Mouse (Mus musculus): ENCODE results near the gene Inf2.

Inf2 gene

GRCm38 (mm10) chr12:112588426-112589256 lies at the start of gene Inf2:
Gene Inf2, plus strand, starts transcription at chr12:112588784.
- DNase-seq (ENCODE audit: low read depth), result peak; percentile 89

GRCm38 (mm10) chr12:112539466-112539965 lies 49.1 kb upstream of the Inf2 start:
- DNase-seq (ENCODE audit: low read depth), result no peak

- no peak for DNase-seq (ENCODE audit: low read depth)
Measured at GRCm38 (mm10) chr12:112540321-112540720, 48.3 kb upstream of the Inf2 start.

GRCm38 (mm10) chr12:112541483-112542091 lies 47.0 kb upstream of the Inf2 start:
- DNase-seq (ENCODE audit: low read depth), result no peak

GRCm38 (mm10) chr12:112542257-112542919 lies 46.2 kb upstream of the Inf2 start:
- DNase-seq (ENCODE audit: low read depth), result no peak

- peak; percentile 85 for DNase-seq (ENCODE audit: low read depth)
Measured at GRCm38 (mm10) chr12:112542920-112543300, 45.7 kb upstream of the Inf2 start.

- DNase-seq (ENCODE audit: low read depth), result no peak
Measured at GRCm38 (mm10) chr12:112543941-112544340, 44.6 kb upstream of the Inf2 start.

GRCm38 (mm10) chr12:112544946-112545701 lies 43.5 kb upstream of the Inf2 start:
- DNase-seq (ENCODE audit: low read depth), result no peak

GRCm38 (mm10) chr12:112546110-112546509 lies 42.5 kb upstream of the Inf2 start:
- no peak for DNase-seq (ENCODE audit: low read depth)

- peak; percentile 29 for DNase-seq (ENCODE audit: low read depth)
Measured at GRCm38 (mm10) chr12:112549287-112549686, 39.3 kb upstream of the Inf2 start.

- peak; percentile 92 for DNase-seq (ENCODE audit: low read depth)
Measured at GRCm38 (mm10) chr12:112551861-112552375, 36.7 kb upstream of the Inf2 start.

GRCm38 (mm10) chr12:112552520-112552919 lies 36.1 kb upstream of the Inf2 start:
- no peak for DNase-seq (ENCODE audit: low read depth)

GRCm38 (mm10) chr12:112554900-112555299 lies 33.7 kb upstream of the Inf2 start:
- no peak for DNase-seq (ENCODE audit: low read depth)

- no peak for DNase-seq (ENCODE audit: low read depth)
Measured at GRCm38 (mm10) chr12:112556531-112557060, 32.0 kb upstream of the Inf2 start.

GRCm38 (mm10) chr12:112557219-112557618 lies 31.4 kb upstream of the Inf2 start:
- no peak for DNase-seq (ENCODE audit: low read depth)

- no peak for DNase-seq (ENCODE audit: low read depth)
Measured at GRCm38 (mm10) chr12:112559231-112559630, 29.4 kb upstream of the Inf2 start.

GRCm38 (mm10) chr12:112559671-112560070 lies 28.9 kb upstream of the Inf2 start:
- no peak for DNase-seq (ENCODE audit: low read depth)

- DNase-seq (ENCODE audit: low read depth), result peak; percentile 46
Measured at GRCm38 (mm10) chr12:112560176-112560797, 28.3 kb upstream of the Inf2 start.

- DNase-seq (ENCODE audit: low read depth), result no peak
Measured at GRCm38 (mm10) chr12:112561163-112561562, 27.4 kb upstream of the Inf2 start.

GRCm38 (mm10) chr12:112562462-112562861 lies 26.1 kb upstream of the Inf2 start:
- no peak for DNase-seq (ENCODE audit: low read depth)

- DNase-seq (ENCODE audit: low read depth), result no peak
Measured at GRCm38 (mm10) chr12:112563011-112563410, 25.6 kb upstream of the Inf2 start.
